Mouse (Mus musculus) midbrain, embryonic 12.5 days (tissue): ENCODE results near the gene Ccdc85c. TPM values are rescaled to one million over a fixed set of nuclear protein-coding genes. Genes with fewer than 3 reads are reported as not detected.
A peak's percentile ranks its signal among the peaks of the same experiment; 100 is the strongest.

ENCODE experiments used
- ATAC-seq: fragments of 200-750 bp; cut with Nextera tagmentation; 2 replicates; pipeline ENCODE4 v1.8.0; 2017; ENCODE audit warnings: low read depth, moderate TSS enrichment, moderate library complexity; ENCODE audit not compliant: low FRiP score
- H3K27ac ChIP-seq: fragments of 300-500 bp; sonication (generic); replicated peaks from 2 replicates; pipeline ENCODE4 v1.5.1; 2016; ENCODE audit warnings: mild to moderate bottlenecking
- H3K27me3 ChIP-seq: fragments of 300-500 bp; sonication (generic); 2 replicates; pipeline ENCODE4 v1.6.1; 2016; ENCODE audit warnings: mild to moderate bottlenecking
- H3K36me3 ChIP-seq: fragments of 300-500 bp; sonication (generic); 2 replicates; pipeline ENCODE4 v1.6.1; 2016
- H3K4me1 ChIP-seq: fragments of 300-500 bp; sonication (generic); 2 replicates; pipeline ENCODE4 v1.6.1; 2016
- H3K4me2 ChIP-seq: fragments of 300-500 bp; sonication (generic); replicated peaks from 2 replicates; pipeline ENCODE4 v1.6.1; 2016; ENCODE audit warnings: mild to moderate bottlenecking, moderate library complexity
- H3K4me3 ChIP-seq: fragments of 300-500 bp; sonication (generic); 2 replicates; pipeline ENCODE4 v1.5.1; 2016; ENCODE audit warnings: mild to moderate bottlenecking
- H3K9ac ChIP-seq: fragments of 300-500 bp; sonication (generic); replicated peaks from 2 replicates; pipeline ENCODE4 v1.6.1; 2016; ENCODE audit warnings: mild to moderate bottlenecking, moderate library complexity
- H3K9me3 ChIP-seq: fragments of 300-500 bp; sonication (generic); 2 replicates; pipeline ENCODE4 v1.6.1; 2016; ENCODE audit warnings: mild to moderate bottlenecking
- WGBS: fragments of 180-500 bp; shearing (Covaris S2); methylation state at CpG from one replicate; pipeline ENCODE4 v1.1.7; 2016; 5-methylcytosine and 5-hydroxymethylcytosine counted together
- polyA plus RNA-seq: library from polyadenylated mRNA; unstranded; fragments of >200 nt; fragmentation: Nextera tagmentation; extraction: Ambion mirVana; gene quantifications from 2 replicates; pipeline ENCODE4 v1.2.1, GENCODE M21; 2016

Gene Ccdc85c
- polyA plus RNA-seq, 1 experiment from 2014 or later = 17.0 TPM

DNA sequence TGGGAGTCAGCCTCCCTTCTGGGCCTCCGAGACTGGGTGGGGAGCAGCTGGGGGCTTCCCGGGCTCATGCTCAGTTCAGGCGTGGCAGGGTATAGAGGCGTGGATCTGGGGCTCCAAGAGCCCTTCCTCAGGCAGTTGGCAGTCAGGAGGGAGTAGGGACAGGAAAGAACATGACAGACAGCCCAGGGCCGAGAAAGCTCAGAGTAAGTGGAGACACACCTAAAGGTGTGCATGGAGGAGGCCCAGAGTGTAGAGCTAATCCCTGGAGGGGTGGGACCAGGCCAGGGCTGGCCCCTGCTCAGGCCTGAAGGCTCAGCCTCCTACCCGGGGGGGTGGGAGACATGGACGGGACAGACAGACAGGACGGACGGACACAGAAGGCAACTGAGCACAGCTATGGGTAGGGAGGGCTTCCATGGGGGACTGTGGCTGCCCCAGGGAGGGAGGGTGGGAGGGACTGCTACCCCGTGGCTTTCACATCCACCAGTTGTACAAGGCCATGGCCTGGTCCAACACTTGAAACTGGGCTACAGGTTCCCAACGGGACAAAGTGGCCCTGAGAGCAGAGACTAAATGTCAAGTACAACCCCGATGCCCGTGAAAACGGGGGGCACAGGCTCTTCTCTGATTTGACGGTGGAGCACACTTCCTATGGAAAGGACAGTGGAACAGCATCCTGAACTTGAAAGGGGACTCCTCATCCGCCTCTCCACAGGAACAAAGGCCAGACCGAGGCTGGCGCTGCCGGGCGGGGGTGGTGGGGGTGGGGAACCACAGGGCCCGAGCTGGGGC, 55.2 kb downstream of the Ccdc85c start:
- Histone ChIP-seq H3K4me3 (no peak overlapping the region), H3K9me3 (no peaks in the 10 kb centered on the region), H3K4me1 (peaks cover 77% of the 10 kb centered on the region), H3K9ac (no peak overlapping the region; the same call in 1 of the 2 replicates), H3K4me2 (no peak overlapping the region), H3K27me3 (no peaks in the 10 kb centered on the region), H3K36me3 (no peaks in the 10 kb centered on the region), H3K27ac (peak overlapping the region; percentile 73)
- no peak for ATAC-seq
- WGBS = 75% methylated on average over 21 of the region's 21 CpGs

DNA sequence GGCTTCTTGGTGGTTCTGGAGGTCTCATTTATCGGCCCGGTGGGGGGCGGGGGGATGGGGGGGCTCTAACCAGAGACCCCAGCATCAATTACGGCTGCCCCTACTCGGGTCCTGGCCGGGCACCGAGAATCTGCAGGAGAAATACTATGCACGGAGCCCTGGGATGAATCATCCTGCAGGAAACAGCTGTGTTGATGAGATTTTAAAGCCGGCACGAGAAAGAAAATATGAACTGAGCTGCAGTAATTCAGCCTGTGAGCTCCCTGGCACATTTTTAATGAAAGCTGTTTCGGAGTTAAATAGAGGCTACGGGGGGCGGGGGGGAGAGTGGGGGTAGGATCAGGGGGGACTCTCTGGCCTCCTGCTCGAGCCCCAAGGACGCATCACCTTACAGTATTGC, 56.1 kb downstream of the Ccdc85c start:
- H3K27ac ChIP-seq = peak overlapping the region; percentile 73
- 56% methylated on average over 15 of the region's 15 CpGs for WGBS
- no peaks in the 10 kb centered on the region for H3K27me3 ChIP-seq
- H3K4me3 ChIP-seq = no peak overlapping the region
- H3K9me3 ChIP-seq = no peaks in the 10 kb centered on the region
- H3K36me3 ChIP-seq = no peaks in the 10 kb centered on the region
- H3K9ac ChIP-seq = peak overlapping the region; percentile 25; the same call in 1 of the 2 replicates
- peaks cover 75% of the 10 kb centered on the region for H3K4me1 ChIP-seq
- no peak overlapping the region for H3K4me2 ChIP-seq
- no peak for ATAC-seq

DNA sequence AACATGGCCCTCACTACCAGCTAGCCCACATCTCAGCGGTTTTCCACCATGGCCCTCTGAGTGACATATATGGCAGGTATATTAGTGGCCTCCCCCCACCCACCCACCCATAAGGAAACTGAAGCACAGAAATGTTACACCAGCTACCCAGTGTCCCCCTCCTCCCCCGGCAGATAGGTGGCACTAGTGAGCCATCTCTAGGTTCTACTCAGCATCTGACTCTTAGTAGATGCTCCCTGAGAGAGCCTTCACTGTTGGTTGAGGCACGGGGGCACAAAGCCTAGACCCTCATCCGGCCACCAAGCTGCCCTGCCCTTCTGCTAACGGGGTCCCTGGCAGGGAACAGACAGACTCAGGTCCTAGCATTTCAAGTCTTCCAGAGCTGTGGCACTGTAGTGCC, 57.7 kb downstream of the Ccdc85c start:
- H3K4me3 ChIP-seq = no peak overlapping the region
- ATAC-seq = no peak
- H3K9me3 ChIP-seq = no peaks in the 10 kb centered on the region
- no peaks in the 10 kb centered on the region for H3K27me3 ChIP-seq
- H3K27ac ChIP-seq = peak overlapping the region; percentile 79
- H3K4me1 ChIP-seq = peaks cover 81% of the 10 kb centered on the region
- 62% methylated on average over 5 of the region's 5 CpGs for WGBS
- 0 out of 2 replicates have a peak overlapping the region, but pooled peaks have one; percentile 15 for H3K9ac ChIP-seq
- H3K36me3 ChIP-seq = no peaks in the 10 kb centered on the region
- H3K4me2 ChIP-seq = no peak overlapping the region

DNA sequence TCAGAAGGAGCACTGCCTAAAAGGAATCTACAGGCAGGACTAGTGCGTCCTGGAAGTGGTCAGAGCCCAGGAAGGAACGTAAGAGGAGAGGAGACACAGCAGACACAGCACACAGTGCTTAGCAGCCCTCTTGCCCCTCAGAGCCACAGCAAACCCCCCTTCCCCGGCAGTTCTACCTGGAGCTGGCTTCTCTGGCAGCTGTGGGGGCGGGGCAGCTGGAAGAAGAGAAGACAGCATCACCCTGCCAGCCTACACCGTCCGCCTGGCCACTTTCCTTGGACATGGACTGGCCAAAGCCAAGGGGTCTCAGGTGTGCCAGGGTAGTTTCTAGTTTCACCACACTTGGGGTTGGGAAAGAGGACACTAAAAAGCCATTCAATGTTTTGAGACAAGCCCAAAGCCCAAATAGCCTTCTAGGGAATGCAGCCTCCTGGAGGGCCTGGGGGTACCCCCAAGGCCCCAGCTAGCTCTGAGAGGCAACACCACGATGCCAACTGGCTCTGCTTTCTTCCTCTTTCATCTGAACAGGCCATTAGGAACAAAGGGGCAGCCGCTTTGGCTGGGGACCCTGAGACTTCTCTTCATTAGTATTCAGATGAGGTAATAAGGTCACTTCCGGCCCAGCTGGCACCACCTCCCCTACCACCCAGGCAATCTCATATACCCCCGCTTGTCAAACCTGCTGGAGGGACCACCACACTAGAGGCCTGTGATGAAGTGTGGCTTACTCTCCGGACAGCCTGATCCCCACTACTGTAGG, 58.4 kb downstream of the Ccdc85c start:
- WGBS = 63% methylated on average over 11 of the region's 11 CpGs
- H3K9ac ChIP-seq = 0 out of 2 replicates have a peak overlapping the region, but pooled peaks have one; percentile 15
- no peaks in the 10 kb centered on the region for H3K27me3 ChIP-seq
- H3K27ac ChIP-seq = peak overlapping the region; percentile 79
- ATAC-seq = no peak
- no peak overlapping the region for H3K4me3 ChIP-seq
- H3K4me2 ChIP-seq = no peak overlapping the region
- peaks cover 89% of the 10 kb centered on the region for H3K4me1 ChIP-seq
- H3K9me3 ChIP-seq = no peaks in the 10 kb centered on the region
- no peaks in the 10 kb centered on the region for H3K36me3 ChIP-seq

- peaks cover 75% of the 10 kb centered on the region for H3K4me1 ChIP-seq
- H3K4me2 ChIP-seq = no peak overlapping the region
- H3K9ac ChIP-seq = no peak overlapping the region
- no peaks in the 10 kb centered on the region for H3K9me3 ChIP-seq
- no peak for ATAC-seq
- 54% methylated on average over 8 of the region's 8 CpGs for WGBS
- H3K27me3 ChIP-seq = no peaks in the 10 kb centered on the region
- H3K4me3 ChIP-seq = no peak overlapping the region
- no peaks in the 10 kb centered on the region for H3K36me3 ChIP-seq
- no peak overlapping the region for H3K27ac ChIP-seq
Measured at GRCm38 (mm10) chr12:108215090-108215489, 60.1 kb downstream of the Ccdc85c start.

DNA sequence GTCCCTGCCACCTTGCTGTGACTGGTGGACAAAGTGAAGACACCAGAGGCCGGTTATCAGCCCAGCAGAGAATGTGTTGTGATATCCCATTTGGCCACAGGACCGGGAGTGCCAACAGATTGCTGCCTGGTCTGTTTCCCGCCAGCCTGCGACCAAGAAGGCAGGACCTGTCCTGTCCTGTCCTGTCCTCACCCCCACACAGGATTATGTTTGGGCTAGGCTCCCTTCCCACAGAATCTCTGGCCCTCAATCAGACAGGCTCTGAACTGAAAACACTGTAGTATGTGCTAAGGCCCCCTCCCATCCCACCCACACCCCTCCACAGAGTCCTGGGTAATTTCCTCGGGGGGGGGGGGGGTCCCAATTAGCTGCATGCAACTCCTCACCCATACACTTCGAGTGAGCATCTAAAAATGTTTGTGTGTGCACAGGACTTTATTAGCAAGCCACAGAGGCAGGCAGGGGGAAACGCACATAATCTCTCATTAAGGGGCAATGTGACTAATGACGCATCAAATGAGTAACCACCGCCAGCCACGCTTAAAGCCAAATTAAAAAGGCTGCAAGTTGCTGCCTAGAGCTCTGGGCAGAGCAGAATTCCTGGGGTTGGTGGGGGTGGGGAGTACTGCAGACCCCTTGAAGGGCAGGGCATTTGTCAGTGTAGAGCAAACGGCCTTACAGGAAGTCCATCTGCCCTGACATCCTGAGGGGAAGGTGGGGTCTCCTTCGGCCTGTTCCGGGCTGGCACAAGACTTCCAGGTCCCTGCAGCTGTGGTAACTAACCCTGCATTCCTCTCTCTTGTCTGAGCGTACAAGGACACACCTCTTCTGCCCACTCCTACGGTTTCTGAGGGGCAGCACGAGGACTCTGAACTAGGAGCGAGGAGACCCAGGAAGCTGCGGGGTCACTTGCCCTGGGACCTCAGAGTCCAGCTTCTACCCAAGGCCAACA, 61.9 kb downstream of the Ccdc85c start:
- peak overlapping the region; percentile 34; the same call in 1 of the 2 replicates for H3K9ac ChIP-seq
- no peaks in the 10 kb centered on the region for H3K27me3 ChIP-seq
- 45% methylated on average over 18 of the region's 18 CpGs for WGBS
- no peaks in the 10 kb centered on the region for H3K36me3 ChIP-seq
- peak overlapping the region; percentile 22; the same call in 1 of the 2 replicates for H3K27ac ChIP-seq
- no peak for ATAC-seq
- H3K4me2 ChIP-seq = no peak overlapping the region
- H3K4me3 ChIP-seq = no peak overlapping the region
- H3K4me1 ChIP-seq = peaks cover 68% of the 10 kb centered on the region
- H3K9me3 ChIP-seq = no peaks in the 10 kb centered on the region

GRCm38 (mm10) chr12:108212476-108212875, 62.7 kb downstream of the Ccdc85c start:
- 90% methylated on average over 6 of the region's 6 CpGs for WGBS
- Histone ChIP-seq H3K4me1 (peaks cover 60% of the 10 kb centered on the region), H3K27ac (0 out of 2 replicates have a peak overlapping the region, but pooled peaks have one; percentile 20)

GRCm38 (mm10) chr12:108212071-108212470, 63.2 kb downstream of the Ccdc85c start:
- no peak overlapping the region for H3K4me2 ChIP-seq
- H3K27me3 ChIP-seq = no peaks in the 10 kb centered on the region
- peak overlapping the region; percentile 20; the same call in 1 of the 2 replicates for H3K27ac ChIP-seq
- no peak for ATAC-seq
- no peak overlapping the region for H3K4me3 ChIP-seq
- 0 out of 2 replicates have a peak, but pooled peaks cover 8% of the 10 kb centered on the region for H3K36me3 ChIP-seq
- no peaks in the 10 kb centered on the region for H3K9me3 ChIP-seq
- H3K4me1 ChIP-seq = peaks cover 55% of the 10 kb centered on the region
- 60% methylated on average over 5 of the region's 5 CpGs for WGBS
- 0 out of 2 replicates have a peak overlapping the region, but pooled peaks have one; percentile 1 for H3K9ac ChIP-seq

More at GRCm38 (mm10) chr12:108212476-108212875, 62.7 kb downstream of the Ccdc85c start:
- H3K36me3 ChIP-seq = 0 out of 2 replicates have a peak, but pooled peaks cover 4% of the 10 kb centered on the region
- H3K4me3 ChIP-seq = no peak overlapping the region
- ATAC-seq = no peak
- H3K9ac ChIP-seq = 0 out of 2 replicates have a peak overlapping the region, but pooled peaks have one; percentile 1
- H3K27me3 ChIP-seq = no peaks in the 10 kb centered on the region
- H3K4me2 ChIP-seq = no peak overlapping the region
- H3K9me3 ChIP-seq = no peaks in the 10 kb centered on the region

DNA sequence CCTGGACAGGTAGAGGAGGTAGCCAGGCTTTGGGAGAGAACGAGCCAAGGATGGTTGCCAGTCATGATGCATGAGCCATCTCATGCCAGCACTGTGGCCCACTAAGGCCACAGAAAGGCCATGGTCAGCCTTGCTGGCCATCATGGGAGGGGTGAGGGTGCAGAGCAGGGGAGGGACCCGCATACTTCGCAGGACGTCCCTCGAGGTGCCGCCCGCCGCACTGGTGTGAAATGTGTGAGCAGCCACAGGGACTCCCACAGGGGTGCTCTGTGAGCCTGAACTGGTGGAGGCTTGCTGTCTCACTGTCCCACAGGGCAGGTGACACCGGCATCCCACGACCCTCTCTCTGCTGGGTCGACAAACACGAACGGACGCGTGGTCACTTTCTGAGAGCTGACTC, 64.6 kb downstream of the Ccdc85c start:
- Histone ChIP-seq H3K27ac (no peak overlapping the region), H3K9me3 (no peaks in the 10 kb centered on the region), H3K9ac (no peak overlapping the region), H3K4me2 (no peak overlapping the region), H3K4me1 (peaks cover 46% of the 10 kb centered on the region), H3K27me3 (no peaks in the 10 kb centered on the region), H3K36me3 (peaks cover 18% of the 10 kb centered on the region), H3K4me3 (no peak overlapping the region)
- WGBS = 91% methylated on average over 15 of the region's 15 CpGs
- no peak for ATAC-seq

- Histone ChIP-seq H3K27me3 (no peaks in the 10 kb centered on the region), H3K9ac (no peak overlapping the region), H3K4me1 (peaks cover 34% of the 10 kb centered on the region), H3K4me3 (no peak overlapping the region), H3K36me3 (peaks cover 36% of the 10 kb centered on the region), H3K9me3 (no peaks in the 10 kb centered on the region), H3K4me2 (no peak overlapping the region), H3K27ac (peak overlapping the region; percentile 17; the same call in 1 of the 2 replicates)
- peak; percentile 14; the same call in 1 of the 2 replicates for ATAC-seq
- 37% methylated on average over 13 of the region's 13 CpGs for WGBS
Measured at GRCm38 (mm10) chr12:108208726-108209438, 66.3 kb downstream of the Ccdc85c start.

DNA sequence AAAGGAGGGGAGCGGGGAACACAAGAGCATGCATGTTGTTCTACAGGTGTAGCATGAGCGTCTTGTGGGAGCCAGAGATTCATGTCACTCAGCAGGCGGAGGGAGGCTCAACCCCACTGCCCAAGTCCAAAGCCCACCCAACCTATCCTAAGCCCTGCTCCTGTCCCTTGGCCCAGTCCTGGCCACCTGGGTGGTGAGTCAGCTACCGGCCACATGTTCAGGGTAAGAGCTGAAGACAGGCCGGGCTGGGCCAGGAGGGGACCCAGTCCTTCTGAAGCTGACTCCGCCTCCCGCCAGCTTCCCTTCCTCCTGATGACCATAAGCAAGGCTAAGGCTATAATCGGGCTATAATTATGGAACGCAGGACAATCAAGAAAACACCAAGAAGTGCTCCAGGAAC, 67.0 kb downstream of the Ccdc85c start:
- Histone ChIP-seq H3K4me2 (no peak overlapping the region), H3K9me3 (no peaks in the 10 kb centered on the region), H3K9ac (no peak overlapping the region), H3K4me3 (no peak overlapping the region), H3K36me3 (peaks cover 40% of the 10 kb centered on the region), H3K27ac (no peak overlapping the region), H3K4me1 (peaks cover 27% of the 10 kb centered on the region), H3K27me3 (no peaks in the 10 kb centered on the region)
- 85% methylated on average over 9 of the region's 9 CpGs for WGBS
- ATAC-seq = no peak
